Mouse (Mus musculus): Measurements from ENCODE around the gene Drd2.

DNA sequence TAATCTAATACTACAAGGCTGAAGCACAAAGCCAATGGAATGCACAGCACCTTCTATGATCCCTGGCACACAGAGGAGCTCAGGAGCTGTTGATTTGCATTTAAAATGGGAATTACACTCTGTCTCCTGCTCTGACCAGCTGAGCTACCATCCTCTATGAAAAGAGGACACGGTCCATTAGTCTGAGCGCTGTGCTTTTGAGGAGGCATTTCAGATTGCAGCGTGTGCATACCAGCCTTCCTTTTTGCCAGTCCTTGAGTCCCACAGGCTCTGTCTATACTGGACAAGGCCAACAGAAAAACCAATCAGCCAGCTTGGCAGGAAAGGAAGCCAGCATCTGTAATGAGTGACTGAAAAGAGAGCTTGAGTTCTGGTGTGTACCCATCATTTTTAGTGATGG lies 43.6 kb downstream of the Drd2 start:
- TF ChIP-seq CTCF (IDR thresholded peaks at IDR 0.05; ENCODE audit: low read depth) (no peak), EP300 (IDR thresholded peaks at IDR 0.05; ENCODE audit: low read depth) (no peak)
